Mouse (Mus musculus): Measurements from ENCODE around the gene Arl5c.

DNA sequence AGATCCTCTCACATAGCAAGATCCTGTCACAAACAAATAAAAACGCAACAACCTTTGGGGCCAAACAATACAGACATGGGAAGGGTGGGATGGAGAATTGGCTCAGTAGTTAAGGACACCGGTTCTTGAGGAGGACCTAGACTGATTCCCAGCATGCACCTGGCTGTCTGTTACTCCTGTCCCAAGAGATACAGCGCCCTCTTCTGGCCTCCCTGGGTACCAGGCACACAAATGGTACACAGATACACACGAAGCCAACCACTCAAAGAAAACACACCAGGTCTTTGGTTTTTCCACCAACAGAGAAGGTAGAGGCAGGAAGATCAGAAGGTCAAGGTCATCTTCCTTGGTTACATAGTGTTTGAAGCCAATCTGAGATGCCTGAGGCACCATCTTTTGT, 49.6 kb upstream of the Arl5c start:
- TF ChIP-seq CTCF (IDR thresholded peaks at IDR 0.05; ENCODE audit: low read depth, low read length) (no peak), POLR2A (IDR thresholded peaks at IDR 0.05; ENCODE audit: extremely low read depth, insufficient read depth, low read length) (no peak)
